Mouse (Mus musculus) skeletal muscle tissue, adult 2 months (tissue): ENCODE data around the gene Trip10.
"Not testable (repeated sequence)": the region's sequence is repeated elsewhere in the genome, so short reads cannot be mapped to it uniquely, and the experiment has no call there.

ENCODE experiments used
- DNase-seq: peaks from one replicate; pipeline ENCODE4 v3.0.0-alpha.2; 2012; ENCODE audit warnings: low read depth, low spot score

Trip10 gene

GRCm38 (mm10) chr17:57262901-57263550 lies 13.8 kb downstream of the Trip10 start:
- DNase-seq, result no peak

GRCm38 (mm10) chr17:57264164-57264563 lies 14.9 kb downstream of the Trip10 start:
- DNase-seq, result no peak

- peak; percentile 59 for DNase-seq
These were observed 16.0 kb downstream of the Trip10 start for GRCm38 (mm10) chr17:57264972-57265945.

- peak; percentile 81 for DNase-seq
These were observed 18.4 kb downstream of the Trip10 start for GRCm38 (mm10) chr17:57267556-57268126.

GRCm38 (mm10) chr17:57271301-57271700 lies 22.0 kb downstream of the Trip10 start:
- no peak for DNase-seq

- DNase-seq, result no peak
These were observed 24.6 kb downstream of the Trip10 start for GRCm38 (mm10) chr17:57273846-57274245.

- DNase-seq, result no peak
These were observed 25.4 kb downstream of the Trip10 start for GRCm38 (mm10) chr17:57274686-57275085.

- peak; percentile 92 for DNase-seq
These were observed 26.1 kb downstream of the Trip10 start for GRCm38 (mm10) chr17:57275111-57275996.

GRCm38 (mm10) chr17:57275997-57276351 lies 26.7 kb downstream of the Trip10 start:
- DNase-seq, result no peak

- peak; percentile 82 for DNase-seq
These were observed 27.4 kb downstream of the Trip10 start for GRCm38 (mm10) chr17:57276634-57277121.

- not testable (repeated sequence) for DNase-seq
These were observed 28.5 kb downstream of the Trip10 start for GRCm38 (mm10) chr17:57277598-57278261.

GRCm38 (mm10) chr17:57278537-57278936 lies 29.3 kb downstream of the Trip10 start:
- no peak for DNase-seq

GRCm38 (mm10) chr17:57278943-57279590 lies 29.8 kb downstream of the Trip10 start, which contains the start of gene Vav1:
Gene Vav1, plus strand, starts transcription at chr17:57279100.
- DNase-seq, result no peak

GRCm38 (mm10) chr17:57279591-57280224 lies 30.5 kb downstream of the Trip10 start:
- DNase-seq, result no peak

- no peak for DNase-seq
These were observed 31.2 kb downstream of the Trip10 start for GRCm38 (mm10) chr17:57280411-57280810.

- no peak for DNase-seq
These were observed 34.7 kb downstream of the Trip10 start for GRCm38 (mm10) chr17:57283906-57284305.

GRCm38 (mm10) chr17:57285077-57285476 lies 35.8 kb downstream of the Trip10 start:
- DNase-seq, result no peak

GRCm38 (mm10) chr17:57286718-57287355 lies 37.6 kb downstream of the Trip10 start:
- no peak for DNase-seq

- no peak for DNase-seq
These were observed 40.0 kb downstream of the Trip10 start for GRCm38 (mm10) chr17:57289252-57289651.
